Mouse (Mus musculus) lung, adult 18-20 months (tissue): ENCODE data around the gene Rhebl1.

Experiments used
- DNase-seq, 2 experiments: peaks; one replicate each; pipeline ENCODE4 v3.0.0; 2022; ENCODE audit warnings: mixed read lengths in 2 of 2

Gene Rhebl1

DNA sequence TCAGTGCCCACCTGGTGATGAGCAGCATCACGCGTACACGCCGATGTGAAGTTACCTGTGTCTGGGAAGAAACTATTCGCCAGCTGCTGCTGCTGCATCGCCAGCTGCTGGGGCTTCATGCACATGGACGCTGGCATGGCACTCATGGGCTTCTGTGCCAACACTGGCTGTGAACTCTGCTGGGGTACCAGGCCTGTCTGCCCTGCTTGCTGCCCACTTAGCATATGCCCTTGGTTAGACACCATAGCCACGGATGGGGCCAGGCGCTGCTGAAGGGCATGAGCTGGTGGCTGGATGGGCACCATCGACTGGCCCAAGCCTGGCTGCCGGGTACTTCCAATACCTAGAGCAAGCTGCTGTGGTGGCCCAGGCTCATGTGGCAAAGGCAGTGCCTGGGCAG lies 45.2 kb downstream of the Rhebl1 start:
- no peak for DNase-seq

DNA sequence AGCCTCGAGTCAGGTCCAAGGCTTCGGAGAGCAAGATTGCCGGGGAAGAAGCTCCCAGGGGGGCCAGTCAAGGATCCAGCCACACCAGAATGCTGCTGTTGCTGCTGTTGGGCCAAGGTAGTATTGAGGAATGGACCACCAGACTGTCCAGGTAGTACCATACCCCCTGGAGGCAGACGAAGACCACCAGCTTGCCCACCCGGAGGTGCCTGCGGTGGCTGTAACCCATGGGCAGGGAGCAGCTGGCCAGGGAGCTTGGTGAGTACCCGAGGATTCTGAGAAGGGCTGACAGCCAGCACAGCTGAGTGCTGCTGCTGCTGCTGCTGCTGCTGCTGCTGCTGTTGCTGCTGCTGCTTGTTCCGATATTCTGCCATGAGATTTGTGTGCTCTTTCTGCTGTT lies 48.2 kb downstream of the Rhebl1 start:
- no peak for DNase-seq

DNA sequence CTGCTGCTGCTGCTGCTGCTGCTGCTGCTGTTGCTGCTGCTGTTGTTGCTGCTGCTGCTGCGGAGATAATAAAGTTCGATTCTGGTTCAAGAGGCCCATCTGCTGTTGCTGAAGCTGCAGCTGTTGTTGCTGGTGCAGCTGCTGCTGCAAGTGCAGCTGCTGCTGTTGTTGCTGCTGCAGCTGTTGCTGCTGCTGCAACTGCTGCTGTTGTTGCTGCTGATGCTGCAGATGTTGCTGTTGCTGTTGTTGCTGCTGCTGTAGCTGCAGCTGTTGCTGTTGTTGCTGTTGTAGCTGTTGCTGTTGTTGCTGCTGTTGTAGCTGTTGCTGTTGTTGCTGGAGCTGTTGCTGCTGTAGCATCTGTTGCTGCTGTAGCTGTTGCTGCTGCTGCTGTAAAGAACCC lies 49.2 kb downstream of the Rhebl1 start:
- DNase-seq = no peak

DNA sequence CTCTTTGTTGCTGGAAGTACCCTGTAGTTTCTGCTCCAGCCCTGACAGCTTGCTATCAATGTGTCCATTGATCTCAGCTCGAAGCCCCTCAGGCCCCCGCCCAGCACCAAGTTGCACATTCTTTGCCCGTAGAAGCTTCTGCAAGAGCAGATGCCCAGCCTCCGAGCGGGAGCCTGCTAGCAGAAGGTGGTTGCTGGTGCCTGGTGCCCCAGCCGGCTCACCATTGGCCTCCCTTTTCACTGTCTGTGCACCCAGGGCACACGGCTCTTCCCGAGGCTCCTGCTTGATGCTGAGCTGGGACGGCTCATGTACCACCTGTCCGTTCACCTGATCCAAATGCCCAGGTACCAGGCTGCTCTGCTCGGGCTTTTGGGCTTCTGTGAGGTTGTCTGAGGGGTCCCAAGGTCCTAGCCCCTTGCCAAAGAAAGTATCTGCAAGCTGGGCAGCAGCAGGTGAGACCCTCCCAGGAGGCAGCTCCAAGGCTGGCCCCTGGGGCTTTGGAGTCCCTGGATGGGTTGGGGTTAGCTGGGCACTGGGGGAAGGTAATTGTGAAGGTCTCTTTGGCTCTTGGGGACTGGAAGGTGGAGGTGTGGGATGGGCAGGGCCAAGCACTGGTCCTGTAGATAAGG lies 50.6 kb downstream of the Rhebl1 start:
- DNase-seq = no peak

DNA sequence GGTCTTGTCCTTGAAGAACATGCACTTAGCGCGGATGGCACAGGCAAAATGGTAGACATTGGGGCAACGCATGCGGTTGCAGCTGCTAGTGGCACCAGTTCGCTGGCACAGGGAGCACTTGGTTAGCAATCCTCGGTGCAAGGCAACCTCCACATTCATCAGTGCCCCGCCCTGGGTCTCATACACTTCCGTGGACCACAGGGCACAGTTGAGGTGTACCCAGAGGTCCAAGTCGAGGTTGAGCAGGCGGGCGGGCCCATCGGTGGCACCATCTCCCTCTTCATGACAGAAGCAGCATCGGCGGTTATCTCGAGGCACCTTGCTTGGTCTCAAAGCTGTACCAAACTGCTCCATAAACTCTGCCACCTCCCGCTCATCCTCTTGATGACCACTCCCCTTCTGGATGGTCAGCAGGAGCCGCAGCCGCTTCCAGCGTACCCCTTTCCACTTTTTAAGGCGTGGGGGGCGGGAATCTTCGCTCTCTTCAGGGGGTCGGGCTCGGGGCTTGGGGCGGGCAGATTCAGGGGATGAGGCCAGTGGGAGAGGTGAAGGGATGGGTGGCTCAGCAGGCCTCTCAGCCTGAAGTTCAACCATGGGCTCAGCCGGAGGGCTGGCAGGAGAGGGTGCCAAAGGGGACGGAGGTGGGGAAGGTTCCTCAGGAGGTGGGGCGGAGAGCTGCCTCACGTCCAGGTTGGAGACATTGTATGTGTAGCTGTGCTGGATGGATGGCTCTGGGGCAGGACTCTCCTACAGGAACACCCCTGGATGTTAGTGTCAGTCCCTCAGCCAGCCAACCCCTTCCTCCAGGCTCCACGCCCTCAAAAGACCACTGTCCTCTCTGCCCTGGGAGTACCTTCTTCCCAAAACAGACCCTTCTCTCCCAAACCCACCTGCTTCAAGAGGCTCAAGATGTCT lies 54.4 kb downstream of the Rhebl1 start:
- peak in 1 of 2 experiments; percentile 5 for DNase-seq

DNA sequence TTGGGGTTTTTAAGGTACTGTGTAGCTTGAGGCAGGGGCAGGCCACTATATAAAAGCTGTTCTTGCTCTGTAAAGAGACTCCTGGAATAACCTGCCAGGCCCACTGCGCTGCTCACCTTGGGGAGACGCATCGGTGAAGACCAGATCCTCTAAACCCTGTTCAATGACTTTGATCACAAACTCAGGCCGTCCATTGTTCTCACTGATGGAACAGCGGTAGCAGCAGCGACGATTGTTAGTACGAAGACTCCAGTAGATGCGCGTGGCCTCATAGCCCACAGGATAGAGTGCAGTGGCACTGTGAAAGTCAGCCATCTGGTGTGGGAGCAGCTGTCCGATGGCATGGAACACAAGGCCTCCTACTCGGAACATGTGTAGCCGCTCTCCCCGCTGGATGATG lies 55.2 kb downstream of the Rhebl1 start:
- no peak for DNase-seq

DNA sequence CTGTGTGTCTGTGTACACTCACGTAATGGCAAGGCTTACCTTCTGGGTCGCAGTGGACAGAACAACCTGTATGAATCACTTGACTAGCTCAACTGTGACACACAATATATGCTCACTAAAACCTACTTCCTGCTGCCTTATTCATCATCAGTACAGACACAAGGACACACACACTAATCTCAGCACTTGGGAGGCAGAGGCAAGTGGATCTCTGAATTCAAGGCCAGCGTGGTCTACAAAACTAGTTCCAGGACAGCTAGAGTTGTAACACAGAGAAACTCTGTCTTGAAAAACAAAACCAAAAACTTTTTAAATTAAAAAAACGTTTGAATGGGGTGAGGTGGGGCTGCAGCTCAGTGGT lies 56.6 kb downstream of the Rhebl1 start:
- no peak for DNase-seq

DNA sequence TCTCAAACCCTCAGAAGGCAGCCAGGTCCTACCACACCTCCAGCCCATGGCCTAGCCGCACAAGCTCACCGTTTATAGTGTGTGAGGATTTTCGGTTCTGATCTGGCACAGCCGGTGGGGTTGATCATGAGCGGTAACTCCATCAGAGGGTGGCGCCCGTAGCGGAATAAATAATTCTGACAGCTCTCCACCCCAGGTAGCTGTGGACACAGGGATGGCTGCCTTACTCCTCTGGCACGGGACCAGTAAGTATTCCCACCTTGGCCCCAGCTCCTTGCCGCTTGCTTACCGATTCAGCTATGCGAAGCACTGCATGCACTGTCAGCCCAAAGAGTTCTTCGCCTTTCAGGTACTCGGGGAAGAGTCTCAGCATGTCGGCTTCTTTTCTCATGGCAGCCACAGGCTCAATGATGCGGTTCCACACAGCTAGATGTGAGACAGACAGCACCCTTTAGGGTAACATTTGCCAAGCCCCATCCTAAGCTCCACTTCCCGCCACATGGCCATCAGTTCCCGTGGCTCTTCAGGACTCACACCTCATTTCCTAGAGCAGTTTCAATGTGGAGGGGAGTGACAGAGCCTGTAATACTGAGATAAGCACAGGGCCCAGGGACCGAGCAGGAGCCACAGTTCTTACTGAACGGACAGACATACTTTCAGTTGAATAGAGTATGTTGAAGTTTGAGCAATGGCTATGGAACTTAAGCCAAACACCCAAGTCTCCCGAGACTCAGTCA lies 57.2 kb downstream of the Rhebl1 start:
- no peak for DNase-seq

DNA sequence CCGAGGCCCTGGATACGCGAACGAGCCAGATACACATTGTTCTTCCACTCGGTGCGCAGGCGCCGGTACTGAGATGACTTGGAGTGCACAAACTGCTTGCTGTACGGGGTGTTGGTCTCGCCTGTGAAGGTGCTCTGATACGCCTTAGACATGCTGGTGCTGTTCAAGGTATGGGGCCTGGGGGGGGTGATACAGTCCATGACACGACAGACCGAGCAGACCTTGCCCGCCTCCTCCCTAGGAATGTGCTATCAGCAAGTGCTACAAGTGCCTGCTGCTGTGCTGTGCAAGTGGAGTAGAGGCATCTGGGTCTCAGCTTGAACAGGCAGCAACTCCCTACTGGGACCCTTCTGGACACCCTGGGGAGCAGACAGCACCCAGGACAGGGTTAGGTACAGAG lies 59.0 kb downstream of the Rhebl1 start:
- no peak for DNase-seq

DNA sequence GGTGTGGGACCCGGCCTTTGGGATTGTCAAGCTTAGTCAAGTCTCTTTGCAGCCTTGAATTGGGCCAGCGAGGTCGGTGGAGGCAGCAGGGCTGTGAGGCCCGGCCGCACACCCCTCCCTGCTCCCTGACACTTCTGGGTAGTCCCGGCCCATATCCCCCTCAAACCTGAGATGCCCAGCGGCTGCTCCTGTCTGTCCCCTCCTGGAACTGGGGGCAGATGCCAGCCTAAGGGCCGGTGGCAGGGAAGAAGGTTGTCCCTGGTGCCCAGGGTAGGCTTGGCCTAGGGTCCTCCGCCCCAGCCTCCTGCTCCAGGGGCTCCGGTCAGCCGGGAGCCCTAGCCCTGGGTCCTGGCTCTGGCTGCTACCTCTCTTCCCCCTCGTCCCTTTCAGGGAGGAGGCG lies 60.3 kb downstream of the Rhebl1 start:
- DNase-seq = no peak

DNA sequence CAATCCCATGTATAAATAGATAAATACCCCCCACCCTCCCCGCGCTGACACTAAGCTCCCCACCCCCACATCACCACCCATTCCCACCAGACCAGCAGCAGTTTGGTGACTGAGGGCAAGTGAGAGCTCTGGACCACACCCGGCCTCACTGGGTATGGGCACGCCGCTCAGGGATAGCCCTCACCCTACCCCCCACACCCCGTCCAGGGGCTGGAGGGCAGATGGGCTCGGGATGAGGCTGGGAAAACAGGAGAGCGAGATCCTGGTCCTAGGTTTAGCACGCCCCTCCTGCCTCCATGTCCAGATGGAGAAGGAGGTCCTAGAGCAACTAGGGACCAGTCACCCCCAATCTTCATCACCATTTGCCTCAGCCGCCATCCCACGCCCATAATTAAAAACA lies 61.1 kb downstream of the Rhebl1 start:
- no peak for DNase-seq

DNA sequence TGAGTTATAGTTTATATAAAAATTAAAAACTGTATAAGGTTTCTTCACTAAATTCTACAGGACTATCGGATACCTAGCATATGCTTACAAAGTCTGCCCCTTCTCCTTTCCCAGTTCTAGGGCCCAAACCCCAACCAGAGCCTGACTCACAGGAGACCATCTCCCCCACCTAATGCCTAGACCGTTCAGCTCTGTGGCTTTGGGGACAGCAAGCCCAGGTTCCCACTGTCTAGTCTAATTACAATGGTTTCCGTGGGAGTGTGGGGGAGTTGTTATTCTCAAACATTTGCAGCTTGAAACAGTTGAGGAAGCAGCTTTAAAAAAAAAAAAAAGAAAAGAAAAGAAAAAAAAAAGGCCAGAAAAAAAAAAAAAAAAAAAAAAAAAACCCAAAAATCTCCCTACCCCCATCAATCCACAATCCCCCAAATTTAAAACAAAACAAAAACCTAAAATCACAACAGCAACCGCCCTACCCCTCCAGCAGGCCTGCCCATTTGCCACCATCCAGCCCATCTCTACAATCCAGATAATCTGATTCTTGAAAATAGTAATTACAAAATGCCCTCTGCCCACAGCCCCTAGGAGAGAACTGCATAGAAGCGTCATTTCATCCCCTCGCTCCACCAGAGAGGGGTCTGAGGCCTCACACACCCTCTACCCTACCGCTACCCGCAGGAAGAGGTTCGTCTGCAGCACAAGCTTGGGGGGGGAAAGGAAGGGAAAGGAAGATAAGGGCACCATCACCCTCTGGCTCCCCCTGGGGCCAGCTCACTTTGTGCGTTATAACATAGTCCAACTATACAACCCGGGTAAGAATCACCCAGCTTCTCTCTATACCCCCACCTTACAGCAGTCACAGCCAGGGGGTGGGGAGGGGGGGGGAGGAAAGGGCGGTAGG lies 61.9 kb downstream of the Rhebl1 start:
- no peak for DNase-seq

DNA sequence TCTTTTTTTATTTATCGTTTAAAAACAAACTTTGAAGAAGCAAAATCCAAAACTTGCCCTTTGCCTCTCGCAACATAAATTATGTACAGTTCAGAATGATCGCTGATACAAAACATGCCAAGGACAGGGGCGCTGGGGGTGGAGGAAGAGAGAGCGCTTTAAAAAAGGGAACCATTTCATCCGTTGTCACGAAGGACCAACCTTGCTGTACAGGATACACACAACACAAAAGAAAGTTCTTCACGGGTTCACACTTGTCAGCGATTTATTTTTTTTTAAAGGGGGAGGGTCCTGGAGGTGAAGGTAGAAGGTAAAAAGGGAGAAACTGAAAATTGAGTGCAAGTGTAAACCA lies 62.7 kb downstream of the Rhebl1 start:
- no peak for DNase-seq

DNA sequence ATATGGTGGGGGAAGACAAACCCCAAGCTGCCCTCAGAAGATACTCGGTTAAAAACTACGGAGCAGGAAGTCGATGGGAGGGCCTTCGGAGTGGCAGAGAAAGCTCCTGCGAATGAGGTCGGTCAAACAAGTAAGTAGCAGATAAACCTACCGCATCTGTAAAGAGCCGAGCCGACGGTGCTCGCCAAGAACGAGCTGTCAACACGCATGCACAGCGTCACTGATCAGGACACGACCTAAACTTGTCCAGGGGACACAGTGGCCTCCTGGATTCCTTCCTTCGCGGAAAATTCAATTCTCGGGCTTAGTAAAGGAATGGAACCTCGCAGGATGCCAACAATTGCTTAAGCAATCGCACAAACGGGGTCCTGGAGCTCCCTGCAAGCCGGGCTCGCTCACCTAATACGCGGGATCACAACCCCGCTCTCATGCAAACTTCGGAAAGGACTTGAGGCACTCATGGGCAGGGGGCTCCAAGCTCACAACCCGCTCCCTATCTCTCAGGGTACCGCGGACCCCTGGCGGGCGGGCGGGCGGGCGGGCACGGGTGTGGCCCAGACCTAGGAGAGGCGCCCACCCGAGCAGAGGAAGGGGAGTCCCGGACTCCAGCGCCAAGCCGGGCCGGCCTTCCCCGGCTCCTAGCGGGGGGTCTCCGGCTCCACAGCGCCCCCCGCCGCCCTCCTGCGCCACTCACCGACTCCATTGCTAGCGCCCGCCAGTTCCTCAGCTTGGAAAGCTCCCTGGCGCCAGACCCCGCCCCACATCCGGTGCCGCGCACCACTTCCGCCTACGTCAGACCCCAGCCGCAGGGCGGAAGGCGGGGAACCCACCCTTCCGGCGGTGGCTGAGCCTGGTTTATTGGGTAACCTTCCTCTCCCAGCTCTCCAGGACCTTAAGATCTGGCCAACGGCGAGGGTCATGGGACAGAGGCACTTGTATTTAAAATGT lies 63.3 kb downstream of the Rhebl1 start, which contains the start of gene Prkag1:
Prkag1 (minus strand) TSS at position 786 of the 948 bp plus-strand sequence.
- DNase-seq = peak; percentile 97 to 98
